Mouse (Mus musculus) adrenal gland, postnatal 4 days (tissue): ENCODE data around the gene Snupn. TPM values are rescaled to one million over a fixed set of nuclear protein-coding genes. Genes with fewer than 3 reads are reported as not detected.
"Not testable (repeated sequence)": the region's sequence is repeated elsewhere in the genome, so short reads cannot be mapped to it uniquely, and the experiment has no call there.

ENCODE experiments used
- DNase-seq, 2 experiments: peaks; one replicate each; pipeline ENCODE4 v3.0.0; 2021 to 2022; ENCODE audit warnings: low spot score in 2 of 2, mixed read lengths in 2 of 2
- long read RNA-seq, 2 experiments: library from polyadenylated mRNA; stranded (forward); transcript quantifications; one replicate each; pipeline ENCODE4 v2.0.0; 2021
- total RNA-seq, 2 experiments: library from RNA; stranded (reverse); gene quantifications; 2 replicates each; pipeline ENCODE4 v1.2.3; 2021

The Snupn gene
- total RNA-seq, result 10 to 100 TPM; 13.3 to 14.2 TPM
- long read RNA-seq, experiment 1, transcript Snupn-201 (9 exons, 1,391 nt), result major isoform, 8 of 11 reads
- long read RNA-seq, experiment 1, partial matches to known transcripts, result 1 of 11 reads
- long read RNA-seq, experiment 1, other reads (novel, unspliced or antisense), result 2 of 11 reads
- long read RNA-seq, experiment 2, transcript Snupn-201 (9 exons, 1,391 nt), result major isoform, 7 of 20 reads
- long read RNA-seq, experiment 2, partial matches to known transcripts, result 5 of 20 reads
- long read RNA-seq, experiment 2, other reads (novel, unspliced or antisense), result 8 of 20 reads

DNA sequence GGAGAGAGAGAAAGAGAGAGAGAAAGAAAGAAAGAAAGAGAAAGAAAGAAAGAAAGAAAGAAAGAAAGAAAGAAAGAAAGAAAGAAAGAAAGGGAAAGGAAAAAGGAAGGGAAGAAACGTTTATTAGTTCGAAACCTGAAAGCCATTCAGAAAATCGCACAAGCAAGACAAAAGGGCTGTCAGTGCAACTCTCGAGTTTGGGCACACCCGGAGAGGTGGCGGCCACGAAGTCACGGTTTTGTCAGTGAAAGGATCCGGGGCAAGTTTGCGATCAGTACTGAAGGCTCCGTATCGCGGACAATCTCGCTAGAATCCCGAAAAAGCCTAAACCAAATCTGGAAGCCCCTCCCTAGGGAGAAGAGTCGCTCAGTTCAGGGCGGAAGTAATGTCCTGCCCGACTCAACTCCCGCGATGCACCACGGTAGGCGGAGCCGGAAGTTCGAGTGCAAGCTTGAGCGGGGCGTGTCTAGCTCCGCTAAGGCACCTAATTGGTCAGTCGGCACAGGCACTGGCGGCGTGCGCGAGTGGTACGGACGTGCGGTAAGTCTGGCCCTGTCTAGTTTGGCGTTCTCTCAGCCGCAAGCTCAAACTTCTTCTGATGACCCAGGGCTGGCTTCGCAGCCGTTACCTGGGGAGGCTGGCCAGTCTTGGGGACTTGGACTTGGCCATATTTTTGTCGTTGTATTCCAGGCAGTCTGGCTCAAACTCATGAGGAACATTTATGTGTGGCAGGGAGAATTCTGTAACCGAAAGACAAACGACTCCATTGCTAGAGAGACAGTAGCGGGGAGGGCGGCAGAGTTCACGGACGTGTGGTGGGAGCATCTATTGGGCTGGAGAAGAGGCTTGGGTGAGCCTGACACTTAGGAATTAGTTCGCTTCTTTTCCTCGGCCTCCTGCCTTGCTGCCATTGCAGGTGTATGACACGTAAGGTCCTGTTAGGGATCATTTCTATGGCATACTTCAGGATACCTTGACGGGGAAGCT lies at the start of gene Snupn:
TSS of gene Snupn (plus strand) at position 465 of the 987 bp plus-strand sequence.
- DNase-seq, result peak; percentile 82 to 94

DNA sequence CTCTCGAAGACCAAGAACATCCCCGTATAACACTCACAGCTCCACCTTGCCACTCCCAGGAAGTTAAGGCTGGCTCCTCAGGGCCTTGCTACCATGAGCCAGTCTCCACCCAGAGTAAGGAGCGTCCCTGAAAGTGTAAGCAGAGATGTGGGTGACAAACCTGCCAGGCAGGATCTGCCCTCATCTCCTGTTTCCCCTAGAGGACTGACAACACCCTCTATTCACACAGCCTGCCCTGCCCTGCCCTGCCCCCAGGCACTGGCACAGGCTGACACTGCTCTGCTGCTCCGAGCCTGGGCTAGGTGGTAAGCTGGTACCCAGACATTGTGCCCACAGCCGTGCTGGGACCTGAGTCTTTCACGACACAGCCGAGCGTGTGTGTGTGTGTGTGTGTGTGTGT lies 49.5 kb upstream of the Snupn start:
- no peak for DNase-seq

DNA sequence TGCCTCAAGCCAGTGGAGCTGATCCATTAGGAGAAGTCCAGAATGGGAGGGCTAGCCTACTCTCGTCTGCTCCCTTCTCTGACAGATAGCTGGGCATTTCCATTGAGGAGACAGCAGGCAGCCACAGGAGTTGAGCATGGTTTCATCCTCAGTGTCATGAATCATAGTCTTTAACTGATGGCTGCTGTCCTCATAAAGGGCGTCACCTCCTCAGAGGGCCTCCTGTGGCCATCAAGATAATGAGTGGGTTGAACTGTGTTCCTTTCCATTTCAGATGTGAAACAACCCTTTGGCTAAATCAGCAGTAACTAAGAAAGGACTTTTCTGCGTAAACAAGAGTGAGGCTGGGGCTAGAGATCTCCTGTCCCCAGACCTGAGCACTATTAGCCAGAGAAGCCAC lies 47.0 kb upstream of the Snupn start:
- DNase-seq, result no peak

DNA sequence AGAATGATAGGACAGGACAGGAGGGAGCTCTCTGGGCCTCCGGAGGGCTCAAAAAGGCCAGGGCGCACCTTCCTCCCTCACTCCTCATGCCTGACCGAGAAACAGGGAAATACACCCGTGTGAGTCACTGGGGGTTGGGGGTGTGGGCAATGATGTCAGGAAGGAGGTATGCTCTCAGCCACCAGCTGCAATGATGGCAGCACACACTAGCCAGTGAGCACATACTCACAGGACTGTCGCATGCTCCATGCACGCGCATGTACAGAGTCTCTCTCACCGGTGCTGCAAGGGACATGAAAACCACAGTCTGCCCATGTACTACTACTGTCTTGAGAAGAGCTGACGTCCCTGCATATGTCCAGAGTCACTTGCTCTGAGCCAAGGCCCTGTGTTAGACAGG lies 43.1 kb upstream of the Snupn start:
- no peak for DNase-seq

DNA sequence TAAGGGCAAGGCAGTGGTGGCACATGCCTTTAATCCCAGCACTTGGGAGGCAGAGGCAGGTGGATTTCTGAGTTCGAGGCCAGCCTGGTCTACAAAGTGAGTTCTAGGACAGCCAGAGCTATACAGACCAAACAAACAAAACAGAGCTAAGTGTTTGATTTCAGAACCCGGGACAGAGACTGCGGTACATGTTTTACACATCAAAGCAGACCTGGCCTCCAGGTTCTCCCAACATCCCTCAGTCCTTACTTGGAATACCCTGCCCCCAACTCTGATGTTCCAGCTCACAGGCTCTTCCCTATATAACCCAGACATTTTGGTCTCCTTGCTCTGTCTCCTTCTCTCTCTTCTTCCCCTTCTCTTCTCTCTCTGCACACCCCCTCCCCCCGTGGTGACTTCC lies 40.7 kb upstream of the Snupn start:
- not testable (repeated sequence) for DNase-seq

DNA sequence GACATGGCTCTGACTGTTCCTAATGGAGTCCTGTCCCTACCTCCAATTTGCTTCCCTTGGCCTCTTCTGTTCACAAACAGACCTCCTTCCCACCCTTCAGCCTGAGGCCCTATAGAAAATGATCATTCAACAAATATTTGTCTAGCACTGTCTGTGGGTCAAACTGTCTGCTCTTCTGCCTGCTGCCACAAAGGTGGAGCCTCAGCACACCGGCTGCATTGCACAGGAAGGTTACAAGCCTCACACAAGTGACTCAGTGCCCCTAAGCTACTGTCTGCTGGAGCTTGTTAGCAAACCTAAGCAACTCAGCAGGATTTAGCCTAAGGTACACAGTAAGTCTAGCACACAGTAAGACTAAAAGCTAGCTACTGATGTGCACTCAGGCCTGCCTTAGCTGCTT lies 39.7 kb upstream of the Snupn start:
- no peak for DNase-seq

DNA sequence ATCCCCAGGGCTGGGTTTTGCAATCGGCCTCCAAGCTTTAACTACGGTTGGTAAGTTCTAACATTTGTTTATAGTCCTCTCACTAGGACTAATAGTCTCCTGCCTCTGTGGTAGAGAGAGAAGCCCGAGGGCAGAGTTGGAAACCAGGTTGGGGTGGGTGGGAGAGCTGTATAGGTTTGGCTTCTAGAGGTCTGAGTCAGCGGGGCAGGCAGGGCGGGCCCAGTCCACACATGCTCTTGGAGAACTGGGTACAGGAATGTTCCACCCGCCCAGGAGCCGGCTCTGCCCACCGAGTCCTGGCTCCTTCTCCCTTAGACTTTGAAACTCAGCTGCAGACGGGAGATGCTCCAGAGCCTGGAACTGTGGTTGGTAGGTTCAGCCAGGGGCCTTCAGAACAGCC lies 36.7 kb upstream of the Snupn start:
- no peak for DNase-seq

DNA sequence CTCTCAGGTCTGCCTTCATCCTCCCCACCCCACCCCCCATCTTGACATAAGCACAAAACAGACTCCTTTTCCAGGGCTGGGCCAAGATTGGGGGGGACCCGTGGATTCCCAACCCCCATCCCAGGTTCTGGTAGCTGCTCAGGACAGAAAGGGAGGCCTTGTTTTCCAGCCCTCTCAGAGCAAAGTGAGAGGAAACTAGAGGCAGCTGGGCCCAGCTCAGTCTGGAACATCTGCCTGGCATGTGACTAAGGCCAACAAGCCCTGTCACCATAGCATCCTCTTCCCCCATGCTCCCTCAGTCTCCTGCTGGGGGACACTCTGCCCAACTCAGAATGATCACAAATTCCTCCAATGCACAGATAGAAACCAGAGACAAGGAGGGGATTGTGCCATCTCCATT lies 35.6 kb upstream of the Snupn start:
- DNase-seq, result no peak

DNA sequence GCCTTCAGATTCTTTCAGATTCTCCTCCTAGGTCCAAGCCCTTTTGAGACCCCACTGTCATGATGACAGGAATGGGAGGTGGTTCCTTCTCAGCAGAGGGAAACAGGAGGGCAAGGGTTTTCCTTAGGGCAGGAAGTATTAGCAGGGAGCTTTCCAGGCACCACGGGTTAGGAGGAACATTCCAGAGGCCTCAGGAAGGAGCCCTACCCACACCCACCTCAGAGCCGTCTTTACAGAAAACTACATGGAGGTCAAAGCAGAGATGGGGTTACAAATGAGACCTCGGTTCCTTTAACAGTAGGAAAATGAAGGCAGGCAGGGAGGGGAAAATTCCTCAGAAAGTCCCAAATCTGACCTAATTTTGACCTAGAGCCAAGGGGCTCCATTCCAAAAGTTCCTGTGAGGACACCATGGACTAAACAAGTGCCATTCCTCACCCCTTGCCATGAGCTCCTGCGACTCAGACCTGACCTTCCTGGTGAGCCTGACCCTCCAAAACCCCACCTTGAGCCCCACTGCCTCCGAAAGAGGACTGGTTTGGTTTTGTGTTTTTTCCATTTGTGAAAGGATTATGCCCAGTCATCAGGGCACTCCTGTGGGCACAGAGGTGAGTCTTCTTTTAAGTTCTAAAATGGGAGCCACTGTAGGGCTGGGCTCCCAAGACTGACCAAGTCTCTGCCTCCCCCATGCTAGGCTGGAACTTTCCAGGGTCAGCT lies 34.8 kb upstream of the Snupn start:
- DNase-seq, result no peak

DNA sequence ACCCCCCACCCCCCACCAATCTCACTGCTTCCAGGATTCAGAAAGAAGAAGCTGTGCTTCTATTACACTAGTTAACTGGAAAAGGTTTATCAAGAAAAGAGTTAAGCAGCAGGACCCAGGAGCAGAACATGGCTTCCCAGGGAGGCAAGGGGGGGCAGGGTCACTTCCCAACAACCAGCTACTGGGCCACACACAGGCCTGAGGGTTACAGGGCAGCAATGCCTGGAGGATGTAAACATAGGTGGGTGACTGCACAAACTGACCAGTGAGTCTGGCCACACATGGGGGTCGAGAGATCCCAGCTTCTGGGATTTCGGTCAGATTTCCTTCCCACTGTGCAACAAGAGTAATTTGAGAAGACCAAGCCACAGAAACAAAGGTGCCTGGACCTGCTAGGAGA lies 33.5 kb upstream of the Snupn start:
- no peak for DNase-seq

DNA sequence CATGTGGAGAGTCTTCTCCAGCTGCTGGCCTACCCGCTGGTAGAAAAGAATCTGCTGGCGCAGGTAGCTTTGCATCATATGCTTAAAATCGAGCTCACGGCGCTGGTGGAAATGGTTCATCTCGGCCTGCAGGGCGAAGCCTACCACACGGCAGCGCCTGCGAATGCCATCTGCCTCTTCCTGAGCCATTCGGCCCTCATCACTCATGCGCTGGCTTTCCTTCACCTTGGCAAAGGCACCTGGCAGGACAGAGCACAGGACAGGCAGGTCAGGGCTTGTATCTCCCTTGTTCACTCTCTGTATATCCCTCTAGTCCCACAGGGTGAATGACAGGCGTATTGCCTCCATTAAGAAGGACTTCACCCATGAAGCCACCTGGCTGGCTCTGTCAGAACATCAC lies 32.2 kb upstream of the Snupn start:
- no peak for DNase-seq

DNA sequence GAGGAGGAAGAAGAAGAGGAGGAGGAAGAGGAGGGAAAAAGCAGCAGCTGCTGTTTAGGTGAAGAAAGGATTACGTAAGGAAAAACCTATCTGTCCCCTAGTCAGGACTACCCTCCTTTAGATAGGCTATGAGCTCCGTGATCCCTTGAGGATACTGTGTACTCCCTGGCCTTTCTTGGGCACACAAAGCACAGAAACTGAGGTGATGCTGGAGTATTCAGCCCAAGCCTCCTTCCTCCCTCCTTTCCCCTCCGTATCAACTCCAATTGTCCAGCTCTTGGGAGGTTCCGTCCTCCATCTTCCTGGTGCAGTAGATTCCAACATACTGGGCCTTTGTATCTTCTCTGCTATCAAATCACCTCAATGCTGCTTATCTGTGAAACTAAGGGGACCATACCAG lies 27.9 kb upstream of the Snupn start:
- DNase-seq, result no peak

DNA sequence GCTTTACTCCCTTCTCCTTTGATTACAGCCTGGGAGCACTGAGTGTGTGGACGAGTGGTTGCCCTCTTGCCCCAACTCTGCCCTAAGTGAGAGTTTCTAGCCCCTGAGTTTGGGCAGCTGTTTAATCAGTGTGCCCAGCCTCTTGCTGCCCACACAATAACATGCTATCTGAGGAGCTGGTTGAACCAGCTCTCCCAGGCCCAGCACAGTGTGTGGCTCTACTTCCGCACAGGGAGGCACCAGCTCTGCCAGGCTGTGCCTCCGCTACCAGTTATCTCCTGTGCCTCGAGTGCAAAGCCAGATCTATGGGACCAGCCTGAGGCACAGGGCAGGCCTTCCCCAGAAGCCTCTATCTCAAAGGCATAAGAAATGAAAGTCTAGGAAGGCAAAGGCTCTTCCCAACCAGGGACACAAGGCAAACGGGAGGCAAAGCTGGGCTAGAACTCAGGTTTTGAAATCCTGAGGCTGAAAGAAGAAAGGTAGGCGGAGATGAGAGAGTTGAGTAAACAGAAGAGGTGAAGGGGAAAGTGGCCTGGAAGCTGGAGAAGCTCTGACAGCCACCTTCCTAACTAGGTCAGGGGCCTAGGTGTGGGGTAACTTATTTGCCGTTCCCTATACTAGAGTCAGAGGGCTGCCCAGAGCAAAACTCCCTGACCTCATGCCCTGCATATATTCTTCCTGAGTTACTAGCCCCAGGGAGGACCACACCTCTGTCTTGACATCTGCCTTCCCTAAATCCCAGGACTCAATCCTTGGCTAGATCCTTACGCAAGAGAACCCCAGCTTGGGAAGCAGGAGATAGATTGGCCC lies 26.6 kb upstream of the Snupn start:
- no peak for DNase-seq

DNA sequence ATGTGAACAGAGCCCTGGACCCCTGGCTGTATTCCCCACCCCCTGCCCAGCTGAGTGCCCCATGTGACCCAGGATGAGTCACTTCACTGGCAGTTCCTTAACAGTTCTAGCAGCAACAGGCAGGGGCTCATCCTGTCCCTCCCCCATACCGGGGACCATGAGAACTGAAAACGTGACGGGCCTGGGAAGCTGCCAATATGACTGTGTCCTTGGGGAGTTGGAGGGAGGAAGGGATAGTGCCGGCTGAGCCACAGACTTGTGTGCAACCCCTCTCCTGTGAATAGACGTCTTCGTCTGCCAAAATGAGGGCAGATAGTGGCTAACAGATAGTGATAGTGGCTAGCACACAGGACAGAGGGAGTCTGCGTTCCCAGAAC lies 26.0 kb upstream of the Snupn start:
- peak; percentile 64 to 85 for DNase-seq

DNA sequence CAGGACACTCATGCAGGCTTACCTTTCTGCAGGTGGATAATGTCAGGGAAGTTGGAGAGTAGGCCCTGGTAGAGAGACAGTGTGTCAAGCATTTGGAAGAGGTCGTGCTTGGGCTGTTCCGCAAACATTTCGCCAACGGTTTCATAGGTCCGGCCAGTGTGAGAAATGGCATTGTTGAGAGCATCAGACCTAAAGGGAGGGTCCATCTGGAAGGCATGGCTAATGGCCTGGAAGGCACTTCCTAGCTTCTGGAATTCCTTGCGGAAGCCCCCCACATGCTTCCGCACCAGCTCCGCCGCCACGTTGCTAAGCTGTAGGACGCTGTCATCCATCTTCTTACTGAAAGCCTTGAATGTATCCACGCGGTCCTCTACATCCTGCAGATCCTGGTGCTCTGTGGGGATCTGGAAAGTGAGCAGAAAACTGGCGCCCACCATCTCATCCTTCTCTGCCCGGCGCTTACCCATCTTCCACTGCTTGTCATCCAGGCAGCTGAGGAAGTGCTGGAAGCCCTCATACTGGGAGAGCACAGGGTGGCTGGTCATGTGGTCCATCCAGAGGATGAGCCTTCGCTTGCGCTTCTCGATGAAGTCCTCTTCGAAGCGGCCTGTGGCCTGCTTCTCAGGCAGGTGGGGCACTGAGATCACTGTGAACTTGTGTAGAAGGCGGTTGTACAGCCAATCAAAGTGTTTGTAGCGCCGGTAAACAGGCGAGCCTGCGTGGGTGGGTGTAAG lies 25.2 kb upstream of the Snupn start:
- DNase-seq, result no peak

DNA sequence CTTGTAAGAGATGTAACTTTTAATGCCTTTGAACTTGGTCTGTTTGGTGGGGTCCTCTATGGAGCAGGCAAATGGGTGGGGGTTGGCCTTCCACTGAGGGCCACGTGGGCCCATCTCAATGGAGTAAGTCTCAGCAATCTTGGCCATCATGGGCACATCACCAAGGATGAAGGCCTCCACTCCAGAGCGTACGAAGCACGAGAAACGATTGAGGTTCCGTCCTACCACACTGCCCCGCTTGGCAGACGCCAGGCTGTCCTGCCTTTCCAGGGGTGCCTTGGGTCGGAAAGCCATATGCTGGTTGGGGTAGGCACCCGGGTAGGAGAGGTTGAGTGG lies 24.7 kb upstream of the Snupn start:
- DNase-seq, result no peak

DNA sequence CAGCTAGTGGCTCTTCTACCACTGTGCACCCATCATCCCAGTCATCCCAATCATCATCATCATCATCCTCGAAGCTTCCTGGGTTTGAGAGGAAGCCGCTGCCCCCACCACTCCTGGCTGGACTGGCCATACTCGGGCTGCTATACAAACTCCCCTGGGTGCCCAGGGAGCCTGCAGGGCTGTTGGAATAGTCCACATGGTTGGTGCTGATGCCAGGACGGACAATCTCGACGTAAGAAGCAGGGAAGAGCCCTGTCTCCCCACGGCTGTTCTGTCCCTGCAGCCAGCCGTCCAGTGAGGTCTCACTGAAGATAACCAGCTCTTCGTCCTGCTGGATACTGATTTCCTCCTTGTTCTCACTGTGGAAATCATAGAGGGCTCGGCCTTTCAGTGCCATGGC lies 24.3 kb upstream of the Snupn start:
- DNase-seq, result no peak

DNA sequence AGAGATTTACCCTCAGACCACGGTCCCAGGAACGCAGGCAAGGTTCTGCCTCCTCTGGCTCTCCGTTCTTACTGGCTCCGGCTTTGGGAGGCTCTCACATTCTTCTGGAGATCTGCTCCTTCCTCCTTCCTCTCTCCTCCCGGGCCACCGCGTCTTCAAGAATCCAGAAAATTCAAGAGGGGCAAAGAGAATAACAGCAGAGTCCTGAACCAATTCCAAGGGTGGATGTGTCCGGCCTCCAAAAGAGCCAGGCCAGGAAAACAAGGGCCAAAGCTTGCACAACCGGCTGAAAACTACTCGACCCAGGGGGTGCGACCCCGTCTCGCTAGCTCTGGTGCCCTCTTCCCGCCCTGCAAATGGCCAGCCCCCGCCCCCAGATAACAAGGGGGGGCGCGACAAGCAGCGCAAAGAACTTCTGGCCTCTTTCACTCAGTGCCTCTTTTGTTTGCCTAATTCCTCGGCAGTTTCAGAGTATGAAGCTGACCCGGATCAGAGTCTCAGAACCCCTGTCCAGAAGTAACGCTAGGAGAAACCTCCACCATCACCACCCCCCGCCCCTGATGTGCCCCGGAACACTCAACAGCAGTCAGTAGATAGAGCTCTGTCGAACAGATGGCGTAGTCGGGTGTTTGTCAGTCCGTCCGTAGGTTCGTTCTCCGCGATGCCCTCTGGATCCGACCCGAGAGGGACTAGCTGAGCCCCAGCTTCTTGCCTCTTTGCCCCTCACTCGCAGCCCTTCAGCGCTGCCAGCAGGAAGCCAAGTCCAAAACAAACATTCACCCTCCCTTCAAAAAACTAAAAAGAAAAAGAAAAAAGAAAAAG lies 23.3 kb upstream of the Snupn start:
- no peak for DNase-seq

DNA sequence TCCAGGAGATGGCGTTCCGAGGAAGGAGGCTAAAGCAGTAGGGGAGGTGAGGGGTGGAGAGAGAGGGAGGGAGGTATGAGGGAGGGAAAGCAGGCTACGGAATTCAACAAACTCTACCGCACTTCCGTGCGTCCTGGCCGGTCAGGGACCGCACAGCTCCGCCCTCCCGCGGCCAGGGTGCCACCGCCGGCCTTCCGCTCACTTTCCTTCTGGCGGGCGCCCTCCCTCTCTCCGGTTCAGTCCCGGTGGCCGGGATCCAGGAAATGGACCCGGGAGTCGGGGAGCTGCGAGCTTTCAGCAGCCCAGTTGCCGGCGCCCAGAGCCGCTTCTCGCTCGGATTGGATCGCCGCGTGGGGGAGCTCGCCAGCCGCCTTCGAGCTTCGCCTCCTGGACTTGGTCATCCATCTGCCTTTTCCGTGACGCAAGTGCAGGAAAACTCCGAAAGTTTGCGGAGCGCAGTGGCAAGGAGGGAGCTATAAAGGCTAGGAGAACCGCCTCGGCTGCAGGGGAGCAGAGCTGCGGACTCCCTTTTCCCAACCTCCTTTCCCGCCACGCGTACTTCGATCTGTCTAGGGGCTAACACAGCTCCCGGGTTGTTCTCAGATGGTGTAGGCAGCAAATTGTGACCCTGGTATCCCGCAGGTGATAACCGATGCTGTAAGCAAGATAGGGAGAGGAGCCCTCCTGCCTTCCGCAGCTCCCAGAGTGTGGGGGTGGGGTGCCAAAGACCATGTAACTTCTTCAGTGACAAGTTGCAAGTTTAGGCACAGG lies 22.5 kb upstream of the Snupn start, which contains the start of gene Snx33:
TSS of gene Snx33 (minus strand) at position 331 of the 771 bp plus-strand sequence.
- peak; percentile 80 to 90 for DNase-seq
